Mouse (Mus musculus) hindbrain, embryonic 11.5 days (tissue): ENCODE data around the gene Dctd. TPM values are rescaled to one million over a fixed set of nuclear protein-coding genes. Genes with fewer than 3 reads are reported as not detected.

Experiments
- ATAC-seq: fragments of 200-750 bp; cut with Nextera tagmentation; 2 replicates; pipeline ENCODE4 v1.8.0; 2017; ENCODE audit warnings: mild to moderate bottlenecking, moderate TSS enrichment, moderate library complexity; ENCODE audit not compliant: low FRiP score
- DNase-seq: peaks from one replicate; pipeline ENCODE4 v3.0.0-alpha.2; 2015; ENCODE audit warnings: low spot score
- H3K27ac ChIP-seq: fragments of 300-500 bp; sonication (generic); 2 replicates; pipeline ENCODE4 v1.5.1; 2014; ENCODE audit warnings: mild to moderate bottlenecking, low read depth, low read length
- H3K27me3 ChIP-seq: fragments of 300-500 bp; sonication (generic); 2 replicates; pipeline ENCODE4 v1.6.1; 2014; ENCODE audit warnings: mild to moderate bottlenecking, low read length, moderate library complexity, mixed read lengths; ENCODE audit not compliant: control insufficient read depth, insufficient read depth
- H3K36me3 ChIP-seq: fragments of 300-500 bp; sonication (generic); 2 replicates; pipeline ENCODE4 v1.6.1; 2014; ENCODE audit warnings: mild to moderate bottlenecking, low read length, moderate library complexity, mixed read lengths; ENCODE audit not compliant: control insufficient read depth, insufficient read depth
- H3K4me1 ChIP-seq: fragments of 300-500 bp; sonication (generic); replicated peaks from 2 replicates; pipeline ENCODE4 v1.6.1; 2014; ENCODE audit warnings: low read length, mixed read lengths; ENCODE audit not compliant: control insufficient read depth, insufficient read depth
- H3K4me2 ChIP-seq: fragments of 300-500 bp; sonication (generic); replicated peaks from 2 replicates; pipeline ENCODE4 v1.6.1; 2014; ENCODE audit warnings: mild to moderate bottlenecking, low read depth, low read length
- H3K4me3 ChIP-seq: fragments of 300-500 bp; sonication (generic); 2 replicates; pipeline ENCODE4 v1.5.1; 2014; ENCODE audit warnings: low read depth, low read length
- H3K9ac ChIP-seq: fragments of 300-500 bp; sonication (generic); 2 replicates; pipeline ENCODE4 v1.6.1; 2014; ENCODE audit warnings: low read depth, low read length
- H3K9me3 ChIP-seq: fragments of 300-500 bp; sonication (generic); 2 replicates; pipeline ENCODE4 v1.6.1; 2016; ENCODE audit warnings: low read length; ENCODE audit not compliant: control insufficient read depth
- WGBS: fragments of 180-500 bp; shearing (Covaris S2); extraction: QIAGEN DNeasy Blood & Tissue Kit; methylation state at CpG from one replicate; pipeline ENCODE4 v1.1.7; 2014; 5-methylcytosine and 5-hydroxymethylcytosine counted together
- polyA plus RNA-seq: library from polyadenylated mRNA; unstranded; fragments of >200 nt; fragmentation: Nextera tagmentation; extraction: Ambion mirVana; gene quantifications from 2 replicates; pipeline ENCODE4 v1.2.1, GENCODE M21; 2014

The Dctd gene
- polyA plus RNA-seq, 1 experiment from 2014 or later: 31.4 TPM

DNA sequence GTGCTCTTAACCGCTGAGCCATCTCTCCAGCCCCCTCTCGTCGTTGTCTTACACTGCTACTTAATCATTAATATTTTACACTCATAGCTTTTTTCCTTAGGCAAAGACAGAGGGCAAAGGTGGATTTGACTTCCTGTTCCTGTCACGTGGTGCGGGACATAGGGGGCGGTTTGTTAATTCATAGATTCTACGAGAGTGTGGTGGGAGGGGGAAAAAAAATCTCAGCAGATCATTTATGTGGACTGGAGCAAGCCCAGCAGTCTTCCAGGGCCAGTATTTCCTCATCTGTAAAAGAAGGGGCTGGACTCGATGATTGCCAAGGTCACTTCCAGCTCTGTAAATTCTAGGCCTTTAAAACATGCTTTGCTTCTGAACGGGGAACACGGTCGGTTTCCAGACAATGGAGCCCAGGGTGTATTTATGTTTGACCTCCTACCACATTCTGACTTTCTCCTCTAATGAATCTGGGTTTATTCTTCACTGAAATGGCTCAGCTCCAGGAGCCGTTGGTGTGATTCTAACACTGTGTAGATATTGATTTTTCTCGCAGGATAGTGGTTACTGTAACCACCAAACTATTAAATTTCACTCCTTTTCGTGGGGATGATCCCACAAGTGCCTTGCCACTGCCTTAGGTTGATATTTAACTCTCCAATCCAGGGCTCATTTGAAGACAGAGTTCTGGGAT is 1.4 kb downstream of the Dctd start:
- no peak overlapping the region for H3K4me2 ChIP-seq
- DNase-seq: no peak
- no peaks in the 10 kb centered on the region for H3K9me3 ChIP-seq
- H3K4me1 ChIP-seq: no peaks in the 10 kb centered on the region
- H3K36me3 ChIP-seq: no peaks in the 10 kb centered on the region
- no peaks in the 10 kb centered on the region for H3K27me3 ChIP-seq
- no peak for ATAC-seq
- 75% methylated on average over 14 of the region's 14 CpGs for WGBS
- no peak overlapping the region for H3K4me3 ChIP-seq
- H3K27ac ChIP-seq: no peak overlapping the region
- H3K9ac ChIP-seq: no peak overlapping the region

GRCm38 (mm10) chr8:48109373-48109855 is 10.5 kb downstream of the Dctd start:
- peak; percentile 20 for DNase-seq
- ATAC-seq: peak; percentile 57
- no peaks in the 10 kb centered on the region for H3K36me3 ChIP-seq
- no peaks in the 10 kb centered on the region for H3K9me3 ChIP-seq
- 36% methylated on average over 5 of the region's 5 CpGs for WGBS
- peak overlapping the region; percentile 69; the same call in 1 of the 2 replicates for H3K9ac ChIP-seq
- H3K4me2 ChIP-seq: peak overlapping the region; percentile 65
- peaks cover 3% of the 10 kb centered on the region; the same call in 1 of the 2 replicates for H3K4me1 ChIP-seq
- H3K27me3 ChIP-seq: no peaks in the 10 kb centered on the region
- no peak overlapping the region for H3K27ac ChIP-seq
- peak overlapping the region; percentile 68 for H3K4me3 ChIP-seq

- Histone ChIP-seq H3K36me3 (no peaks in the 10 kb centered on the region), H3K9ac (peak overlapping the region; percentile 69), H3K4me1 (peaks cover 3% of the 10 kb centered on the region; the same call in 1 of the 2 replicates), H3K27me3 (no peaks in the 10 kb centered on the region), H3K4me2 (peak overlapping the region; percentile 65), H3K27ac (no peak overlapping the region), H3K4me3 (peak overlapping the region; percentile 68), H3K9me3 (no peaks in the 10 kb centered on the region)
- ATAC-seq (peak; percentile 92), DNase-seq (peak; percentile 77)
- WGBS: under 1% methylated on average over 46 of the region's 61 CpGs
These were observed 11.2 kb downstream of the Dctd start for GRCm38 (mm10) chr8:48109856-48110780.

- H3K9me3 ChIP-seq: no peaks in the 10 kb centered on the region
- H3K9ac ChIP-seq: no peak overlapping the region
- H3K4me1 ChIP-seq: peaks cover 3% of the 10 kb centered on the region; the same call in 1 of the 2 replicates
- WGBS: 94% methylated on average over 6 of the region's 6 CpGs
- no peak overlapping the region for H3K27ac ChIP-seq
- H3K4me3 ChIP-seq: no peak overlapping the region
- H3K27me3 ChIP-seq: no peaks in the 10 kb centered on the region
- no peak overlapping the region for H3K4me2 ChIP-seq
- DNase-seq (no peak), ATAC-seq (no peak)
- H3K36me3 ChIP-seq: no peaks in the 10 kb centered on the region
These were observed 15.7 kb downstream of the Dctd start for GRCm38 (mm10) chr8:48114591-48114990.

GRCm38 (mm10) chr8:48122991-48123390 is 24.1 kb downstream of the Dctd start:
- Histone ChIP-seq H3K4me1 (no peaks in the 10 kb centered on the region), H3K4me2 (no peak overlapping the region), H3K27ac (no peak overlapping the region), H3K27me3 (no peaks in the 10 kb centered on the region), H3K4me3 (no peak overlapping the region), H3K9me3 (no peaks in the 10 kb centered on the region), H3K36me3 (no peaks in the 10 kb centered on the region), H3K9ac (no peak overlapping the region)
- ATAC-seq (no peak), DNase-seq (no peak)
- WGBS: 94% methylated on average over 1 of the region's 1 CpGs

GRCm38 (mm10) chr8:48124857-48125256 is 26.0 kb downstream of the Dctd start:
- ATAC-seq (no peak), DNase-seq (no peak)

DNA sequence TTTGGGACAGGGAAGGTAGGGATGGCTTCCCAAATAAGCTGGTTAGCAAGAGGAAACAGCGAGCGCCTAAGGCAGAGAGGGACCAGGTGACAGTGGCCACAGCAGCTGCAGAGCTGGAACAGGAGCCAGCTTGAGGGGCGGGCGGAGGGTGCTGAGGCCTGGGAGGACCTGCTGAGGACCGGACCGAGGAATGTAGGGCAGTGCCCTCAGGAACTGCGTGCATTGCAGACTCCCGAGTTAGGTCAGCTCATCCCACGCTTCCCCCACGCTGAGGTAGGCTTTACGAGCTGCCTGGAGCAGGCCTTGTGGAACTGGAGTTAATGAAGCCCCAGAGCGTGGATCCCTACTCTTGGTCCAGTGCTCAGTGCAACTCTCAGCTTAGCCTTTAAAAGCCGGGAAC is 28.1 kb downstream of the Dctd start:
- no peak overlapping the region for H3K4me3 ChIP-seq
- H3K27ac ChIP-seq: no peak overlapping the region
- DNase-seq: no peak
- no peak overlapping the region for H3K4me2 ChIP-seq
- WGBS: 88% methylated on average over 13 of the region's 13 CpGs
- H3K9me3 ChIP-seq: no peaks in the 10 kb centered on the region
- no peak for ATAC-seq
- H3K4me1 ChIP-seq: no peaks in the 10 kb centered on the region
- H3K27me3 ChIP-seq: no peaks in the 10 kb centered on the region
- no peak overlapping the region for H3K9ac ChIP-seq
- H3K36me3 ChIP-seq: no peaks in the 10 kb centered on the region

More at GRCm38 (mm10) chr8:48124857-48125256, 26.0 kb downstream of the Dctd start:
- no peak overlapping the region for H3K9ac ChIP-seq
- no peak overlapping the region for H3K27ac ChIP-seq
- WGBS: 89% methylated on average over 8 of the region's 8 CpGs
- no peak overlapping the region for H3K4me2 ChIP-seq
- no peaks in the 10 kb centered on the region for H3K4me1 ChIP-seq
- H3K27me3 ChIP-seq: no peaks in the 10 kb centered on the region
- no peak overlapping the region for H3K4me3 ChIP-seq
- no peaks in the 10 kb centered on the region for H3K9me3 ChIP-seq
- H3K36me3 ChIP-seq: no peaks in the 10 kb centered on the region

- ATAC-seq (no peak), DNase-seq (no peak)
- no peak overlapping the region for H3K9ac ChIP-seq
- 66% methylated on average over 8 of the region's 8 CpGs for WGBS
- no peak overlapping the region for H3K4me3 ChIP-seq
- H3K27me3 ChIP-seq: no peaks in the 10 kb centered on the region
- no peaks in the 10 kb centered on the region for H3K4me1 ChIP-seq
- no peak overlapping the region for H3K27ac ChIP-seq
- H3K36me3 ChIP-seq: no peaks in the 10 kb centered on the region
- H3K4me2 ChIP-seq: no peak overlapping the region
- H3K9me3 ChIP-seq: no peaks in the 10 kb centered on the region
These were observed 31.4 kb downstream of the Dctd start for GRCm38 (mm10) chr8:48130266-48130665.
